Mouse (Mus musculus) CH12.LX (cell line): ENCODE data around the gene Usp39. TPM values are rescaled to one million over a fixed set of nuclear protein-coding genes. Genes with fewer than 3 reads are reported as not detected.

Source experiments
- DNase-seq: peaks from one replicate; pipeline ENCODE4 v3.0.0-alpha.2; 2013; ENCODE audit errors: extremely low read depth
- H3K27ac ChIP-seq: 2 replicates; pipeline ENCODE4 v1.5.1; 2012; ENCODE audit warnings: low read depth, mild to moderate bottlenecking, control low read depth, moderate library complexity; ENCODE audit not compliant: insufficient read depth
- H3K27me3 ChIP-seq: replicated peaks from 2 replicates; pipeline ENCODE3; 2012; ENCODE audit warnings: inconsistent platforms
- H3K36me3 ChIP-seq, 2 experiments: replicated peaks in 1 of 2; 2 replicates each; pipeline versions ENCODE3 to v1.6.1; 2012; ENCODE audit warnings: inconsistent platforms in 1 of 2, low read length in 1 of 2, mild to moderate bottlenecking in 1 of 2, mixed read lengths in 1 of 2, moderate library complexity in 1 of 2; ENCODE audit not compliant: control insufficient read depth in 1 of 2, insufficient read depth in 1 of 2
- H3K4me1 ChIP-seq, 2 experiments: 2 replicates each; pipeline ENCODE4 v1.6.1; 2012; ENCODE audit warnings: inconsistent platforms in 1 of 2, moderate library complexity in 1 of 2; ENCODE audit not compliant: insufficient read depth in 2 of 2, control insufficient read depth in 1 of 2
- H3K4me2 ChIP-seq: 2 replicates; pipeline ENCODE4 v1.6.1; 2012; ENCODE audit warnings: low read depth, mild to moderate bottlenecking, control low read depth; ENCODE audit not compliant: poor library complexity, insufficient read depth, severe bottlenecking
- H3K4me3 ChIP-seq, 3 experiments: fragments of 150-350 bp in 1 of 3; sonication (generic) in 1 of 3; replicated peaks in 1 of 3; 2 replicates each; pipeline versions ENCODE3 to v1.5.1; 2011 to 2012; ENCODE audit warnings: low read depth in 2 of 3, low read length in 2 of 3, mild to moderate bottlenecking in 2 of 3, moderate library complexity in 2 of 3, control low read depth in 1 of 3, improper control_type of control experiment in 1 of 3, inconsistent platforms in 1 of 3, mixed read lengths in 1 of 3; ENCODE audit not compliant: poor library complexity in 1 of 3
- H3K79me2 ChIP-seq: replicated peaks from 2 replicates; pipeline ENCODE4 v1.6.1; 2012; ENCODE audit warnings: mild to moderate bottlenecking, moderate library complexity; ENCODE audit not compliant: control insufficient read depth, poor library complexity, insufficient read depth, severe bottlenecking; ENCODE audit errors: extremely low read depth
- H3K9ac ChIP-seq: 2 replicates; pipeline ENCODE4 v1.6.1; 2012; ENCODE audit warnings: low read depth, mild to moderate bottlenecking, control low read depth, moderate library complexity; ENCODE audit not compliant: insufficient read depth
- H3K9me3 ChIP-seq: replicated peaks from 2 replicates; pipeline ENCODE3; 2012; ENCODE audit warnings: low read length, inconsistent platforms, mixed read lengths
- CHD1 ChIP-seq: IDR thresholded peaks from 2 replicates; pipeline ENCODE4 v1.6.1; 2012; ENCODE audit warnings: low read depth, low read length, improper control_type of control experiment, inconsistent platforms
- CTCF ChIP-seq, 2 experiments: IDR thresholded peaks in 1 of 2; conservative IDR thresholded peaks in 1 of 2; 2 replicates each; pipeline ENCODE4 v1.5.1; 2011 to 2012; ENCODE audit warnings: low read depth in 2 of 2, low read length in 2 of 2, improper control_type of control experiment in 1 of 2, inconsistent platforms in 1 of 2, mild to moderate bottlenecking in 1 of 2, moderate library complexity in 1 of 2
- E2F4 ChIP-seq: IDR thresholded peaks from 2 replicates; pipeline ENCODE4 v1.6.1; 2011; ENCODE audit warnings: low read depth, low read length, improper control_type of control experiment; ENCODE audit not compliant: insufficient replicate concordance
- GABPA ChIP-seq: IDR thresholded peaks from 2 replicates; pipeline ENCODE4 v1.6.1; 2012; ENCODE audit warnings: low read depth, low read length, improper control_type of control experiment, inconsistent platforms; ENCODE audit not compliant: insufficient replicate concordance
- JUND ChIP-seq: conservative IDR thresholded peaks from 2 replicates; pipeline ENCODE4 v1.6.1; 2011; ENCODE audit warnings: low read depth, low read length, improper control_type of control experiment
- MAFK ChIP-seq: IDR thresholded peaks from 2 replicates; pipeline ENCODE4 v1.6.1; 2011; ENCODE audit warnings: low read length, improper control_type of control experiment; ENCODE audit not compliant: insufficient replicate concordance
- MAZ ChIP-seq: IDR thresholded peaks from 2 replicates; pipeline ENCODE4 v1.6.1; 2012; ENCODE audit warnings: low read depth, mild to moderate bottlenecking, inconsistent platforms, low read length, improper control_type of control experiment, moderate library complexity
- MEF2A ChIP-seq: IDR thresholded peaks from 2 replicates; pipeline ENCODE4 v1.6.1; 2014; ENCODE audit warnings: low read depth, mild to moderate bottlenecking, inconsistent platforms, low read length, improper control_type of control experiment, borderline replicate concordance
- MYC ChIP-seq: IDR thresholded peaks from 2 replicates; pipeline ENCODE4 v1.6.1; 2011; ENCODE audit warnings: low read depth, mild to moderate bottlenecking, improper control_type of control experiment, low read length
- RAD21 ChIP-seq: IDR thresholded peaks from 2 replicates; pipeline ENCODE4 v1.6.1; 2011; ENCODE audit warnings: low read depth, mild to moderate bottlenecking, low read length, improper control_type of control experiment, moderate library complexity
- RCOR1 ChIP-seq: conservative IDR thresholded peaks from 2 replicates; pipeline ENCODE4 v1.6.1; 2012; ENCODE audit warnings: low read depth, mild to moderate bottlenecking, inconsistent platforms, low read length, improper control_type of control experiment
- SIN3A ChIP-seq: IDR thresholded peaks from 2 replicates; pipeline ENCODE4 v1.6.1; 2012; ENCODE audit warnings: low read length, improper control_type of control experiment, inconsistent platforms
- TCF12 ChIP-seq: IDR thresholded peaks from 2 replicates; pipeline ENCODE4 v1.6.1; 2014; ENCODE audit warnings: low read depth, mild to moderate bottlenecking, inconsistent platforms, low read length, improper control_type of control experiment
- USF1 ChIP-seq: IDR thresholded peaks from 2 replicates; pipeline ENCODE4 v1.6.1; 2014; ENCODE audit warnings: low read depth, mild to moderate bottlenecking, inconsistent platforms, low read length, improper control_type of control experiment
- USF2 ChIP-seq: conservative IDR thresholded peaks from 2 replicates; pipeline ENCODE4 v1.6.1; 2011; ENCODE audit warnings: low read depth, low read length, improper control_type of control experiment
- dilution Hi-C: fragments of 300-500 bp; cut with MboI; formaldehyde crosslinking; loops from 2 replicates; pipeline ENCODE4 v1.14.3; 2020; ENCODE audit warnings: low sequenced_read_pairs; ENCODE audit not compliant: extremely low pct_unique_long_range_greater_than_20kb, extremely low pct_ligation_motif_present
- in situ Hi-C: fragments of 300-500 bp; cut with MboI; formaldehyde crosslinking; loops from 3 replicates; pipeline ENCODE4 v1.14.3; 2019; ENCODE audit warnings: low sequenced_read_pairs, low pct_ligation_motif_present, low pct_unique_long_range_greater_than_20kb, mixed read lengths
- polyA plus RNA-seq: library from polyadenylated mRNA; unstranded; fragments of >175 nt; gene quantifications from 2 replicates; pipeline ENCODE4 v1.2.1, GENCODE M21; 2012; ENCODE audit warnings: low read depth; ENCODE audit not compliant: insufficient read length
- total RNA-seq, 2 experiments: library from RNA; depleted of rRNA; stranded (reverse); fragments of 300-350 nt in 1 of 2; fragments of >200 nt in 1 of 2; gene quantifications; 2 replicates each; pipeline ENCODE4 v1.2.3; 2012 to 2014

Usp39 gene
- total and polyA plus RNA-seq, 3 experiments, result 74.5 to 138 (median 88.2) TPM

- no peak overlapping the region for H3K4me3 ChIP-seq
- no peak overlapping the region for H3K9ac ChIP-seq
- no peak overlapping the region for H3K4me2 ChIP-seq
- TF ChIP-seq MAZ (no peak), TCF12 (no peak), USF1 (no peak), RCOR1 (no peak), CHD1 (no peak), MYC (no peak), GABPA (no peak), RAD21 (no peak), USF2 (no peak), E2F4 (no peak), SIN3A (no peak), JUND (no peak), MEF2A (no peak)
- H3K27ac ChIP-seq, result no peak overlapping the region
- peaks cover 3% of the 10 kb centered on the region for H3K27me3 ChIP-seq
- H3K9me3 ChIP-seq, result no peaks in the 10 kb centered on the region
- no peak for DNase-seq
- H3K36me3 ChIP-seq, result no peaks in the 10 kb centered on the region
- dilution Hi-C loops, result no loop called here
- no peaks in the 10 kb centered on the region for H3K79me2 ChIP-seq
- in situ Hi-C loops, result no loop called here
- peaks cover under 1 to 3% of the 10 kb centered on the region in 2 experiments; a peak in 2 of 4 replicates for H3K4me1 ChIP-seq
Observed at GRCm38 (mm10) chr6:72370091-72370490, 25.1 kb upstream of the Usp39 start.

- no peaks in the 10 kb centered on the region for H3K79me2 ChIP-seq
- no peak for DNase-seq
- dilution Hi-C loops, result no loop called here
- H3K4me3 ChIP-seq, result no peak overlapping the region
- no peaks in the 10 kb centered on the region for H3K4me1 ChIP-seq
- peaks cover 3% of the 10 kb centered on the region for H3K27me3 ChIP-seq
- TF ChIP-seq MAFK (no peak), CTCF (conservative IDR thresholded peaks at IDR 0.05 in 1 of 2, IDR thresholded peaks at IDR 0.05 in 1 of 2; ENCODE audit: low read depth in 2 of 2, low read length in 2 of 2) (peak in 1 of 2 experiments; percentile 14; a peak in 3 of 4 replicates)
- no peaks in the 10 kb centered on the region for H3K36me3 ChIP-seq
- H3K9ac ChIP-seq, result no peak overlapping the region
- H3K27ac ChIP-seq, result no peak overlapping the region
- no peaks in the 10 kb centered on the region for H3K9me3 ChIP-seq
- no peak overlapping the region for H3K4me2 ChIP-seq
- in situ Hi-C loops, result no loop called here
Observed at GRCm38 (mm10) chr6:72369557-72369956, 24.6 kb upstream of the Usp39 start.
